Mouse (Mus musculus) midbrain, embryonic 11.5 days (tissue): ENCODE measurements around the gene Mgea5. TPM values are rescaled to one million over a fixed set of nuclear protein-coding genes. Genes with fewer than 3 reads are reported as not detected.

Experiments
- ATAC-seq: fragments of 200-750 bp; cut with Nextera tagmentation; 2 replicates; pipeline ENCODE4 v1.8.0; 2017; ENCODE audit warnings: moderate TSS enrichment, moderate library complexity; ENCODE audit not compliant: low FRiP score
- DNase-seq: peaks from one replicate; pipeline ENCODE4 v3.0.0; 2015; ENCODE audit warnings: low spot score; ENCODE audit errors: missing footprints
- H3K27ac ChIP-seq: fragments of 300-500 bp; sonication (generic); 2 replicates; pipeline ENCODE4 v1.5.1; 2014; ENCODE audit warnings: low read depth, low read length
- H3K27me3 ChIP-seq: fragments of 300-500 bp; sonication (generic); 2 replicates; pipeline ENCODE4 v1.6.1; 2014; ENCODE audit warnings: mild to moderate bottlenecking, low read length, moderate library complexity, mixed read lengths; ENCODE audit not compliant: control insufficient read depth, insufficient read depth
- H3K36me3 ChIP-seq: fragments of 300-500 bp; sonication (generic); 2 replicates; pipeline ENCODE4 v1.6.1; 2014; ENCODE audit warnings: mild to moderate bottlenecking, low read length, moderate library complexity, mixed read lengths; ENCODE audit not compliant: control insufficient read depth, insufficient read depth
- H3K4me1 ChIP-seq: fragments of 300-500 bp; sonication (generic); 2 replicates; pipeline ENCODE4 v1.6.1; 2014; ENCODE audit warnings: low read length; ENCODE audit not compliant: control insufficient read depth, insufficient read depth
- H3K4me2 ChIP-seq: fragments of 300-500 bp; sonication (generic); 2 replicates; pipeline ENCODE4 v1.6.1; 2014; ENCODE audit warnings: mild to moderate bottlenecking, moderate library complexity
- H3K4me3 ChIP-seq: fragments of 300-500 bp; sonication (generic); 2 replicates; pipeline ENCODE4 v1.5.1; 2014; ENCODE audit warnings: low read depth, low read length
- H3K9ac ChIP-seq: fragments of 300-500 bp; sonication (generic); 2 replicates; pipeline ENCODE4 v1.6.1; 2014; ENCODE audit warnings: low read length
- H3K9me3 ChIP-seq: fragments of 300-500 bp; sonication (generic); 2 replicates; pipeline ENCODE4 v1.6.1; 2016; ENCODE audit warnings: low read length; ENCODE audit not compliant: control insufficient read depth
- WGBS: fragments of 180-500 bp; shearing (Covaris S2); extraction: QIAGEN DNeasy Blood & Tissue Kit; methylation state at CpG from one replicate; pipeline ENCODE4 v1.1.7; 2014; 5-methylcytosine and 5-hydroxymethylcytosine counted together
- polyA plus RNA-seq: library from polyadenylated mRNA; unstranded; fragments of >200 nt; fragmentation: Nextera tagmentation; extraction: Ambion mirVana; gene quantifications from 2 replicates; pipeline ENCODE4 v1.2.1, GENCODE M21; 2014

Gene Mgea5
- polyA plus RNA-seq, 1 experiment from 2014 or later, result 68.8 TPM

GRCm38 (mm10) chr19:45734191-45734590 lies 49.4 kb downstream of the Mgea5 start:
- WGBS, result 76% methylated on average over 5 of the region's 5 CpGs
- Histone ChIP-seq H3K4me1 (peaks cover 14% of the 10 kb centered on the region), H3K27ac (no peak overlapping the region), H3K9ac (no peak overlapping the region), H3K9me3 (no peaks in the 10 kb centered on the region), H3K4me3 (no peak overlapping the region), H3K4me2 (no peak overlapping the region), H3K36me3 (no peaks in the 10 kb centered on the region), H3K27me3 (peaks cover 94% of the 10 kb centered on the region)
- ATAC-seq, result no peak
- peak; percentile 84 for DNase-seq

DNA sequence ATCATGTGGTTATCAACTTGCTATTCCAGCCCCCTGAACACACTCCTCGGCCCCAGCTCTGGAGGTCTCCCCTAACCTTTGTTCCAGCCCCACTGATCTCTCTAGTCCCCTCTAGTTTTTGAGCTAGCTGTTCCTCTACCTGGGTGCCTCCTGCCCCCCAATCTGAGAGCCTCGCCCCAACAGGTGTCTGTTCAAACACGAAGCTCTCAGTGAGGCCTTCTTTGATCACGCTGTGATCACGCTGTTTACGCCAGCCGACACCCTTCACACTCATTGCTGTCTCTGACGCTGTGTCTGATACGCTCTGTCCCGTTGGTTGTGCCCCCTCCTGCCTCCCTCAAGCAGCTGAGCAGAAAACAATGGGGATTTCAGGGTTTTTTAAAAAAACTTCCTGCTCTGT lies 50.1 kb downstream of the Mgea5 start:
- Histone ChIP-seq H3K4me2 (no peak overlapping the region), H3K4me3 (no peak overlapping the region), H3K27ac (no peak overlapping the region), H3K9me3 (no peaks in the 10 kb centered on the region), H3K4me1 (peaks cover 14% of the 10 kb centered on the region), H3K27me3 (peaks cover 93% of the 10 kb centered on the region), H3K36me3 (no peaks in the 10 kb centered on the region), H3K9ac (no peak overlapping the region)
- DNase-seq, result peak; percentile 85
- 14% methylated on average over 10 of the region's 10 CpGs for WGBS
- ATAC-seq, result no peak

- no peak overlapping the region for H3K4me2 ChIP-seq
- DNase-seq (peak; percentile 56), ATAC-seq (no peak)
- no peaks in the 10 kb centered on the region for H3K9me3 ChIP-seq
- no peaks in the 10 kb centered on the region for H3K36me3 ChIP-seq
- peaks cover 89% of the 10 kb centered on the region for H3K27me3 ChIP-seq
- H3K9ac ChIP-seq, result no peak overlapping the region
- no peak overlapping the region for H3K27ac ChIP-seq
- peaks cover 2% of the 10 kb centered on the region for H3K4me1 ChIP-seq
- H3K4me3 ChIP-seq, result no peak overlapping the region
- 87% methylated on average over 7 of the region's 7 CpGs for WGBS
Observed at GRCm38 (mm10) chr19:45731658-45732057, 52.0 kb downstream of the Mgea5 start.

DNA sequence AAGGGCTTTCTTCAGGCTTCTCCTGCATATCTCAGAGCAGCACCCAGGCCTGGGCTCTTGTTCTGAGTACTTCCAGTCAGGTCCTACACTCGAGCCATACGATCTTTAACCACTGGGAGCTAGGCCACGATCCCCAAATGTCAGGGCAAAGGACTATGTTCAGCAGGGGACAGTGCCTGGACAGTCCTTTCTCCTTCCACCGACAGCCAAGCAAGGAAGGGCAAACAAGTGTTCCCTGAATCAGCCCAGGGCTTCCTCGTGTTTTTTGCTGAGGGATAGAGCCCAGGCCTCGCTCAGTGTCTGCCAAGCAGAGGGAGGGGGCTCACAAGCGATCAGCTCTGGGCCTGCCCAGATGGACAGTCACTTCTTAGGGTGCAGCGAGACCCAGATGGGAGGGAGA lies 53.6 kb downstream of the Mgea5 start:
- no peaks in the 10 kb centered on the region for H3K36me3 ChIP-seq
- no peak overlapping the region for H3K27ac ChIP-seq
- H3K27me3 ChIP-seq, result peaks cover 86% of the 10 kb centered on the region
- 79% methylated on average over 8 of the region's 8 CpGs for WGBS
- DNase-seq (peak; percentile 67), ATAC-seq (no peak)
- H3K4me3 ChIP-seq, result no peak overlapping the region
- H3K4me2 ChIP-seq, result no peak overlapping the region
- H3K9ac ChIP-seq, result no peak overlapping the region
- no peaks in the 10 kb centered on the region for H3K4me1 ChIP-seq
- H3K9me3 ChIP-seq, result no peaks in the 10 kb centered on the region

GRCm38 (mm10) chr19:45727231-45727630 lies 56.4 kb downstream of the Mgea5 start:
- Histone ChIP-seq H3K27me3 (peaks cover 80% of the 10 kb centered on the region), H3K4me3 (no peak overlapping the region), H3K4me1 (no peaks in the 10 kb centered on the region), H3K36me3 (no peaks in the 10 kb centered on the region), H3K9ac (no peak overlapping the region), H3K4me2 (no peak overlapping the region), H3K27ac (no peak overlapping the region), H3K9me3 (no peaks in the 10 kb centered on the region)
- peak; percentile 72 for DNase-seq
- WGBS, result 77% methylated on average over 10 of the region's 10 CpGs
- no peak for ATAC-seq

GRCm38 (mm10) chr19:45725677-45726277 lies 57.9 kb downstream of the Mgea5 start:
- DNase-seq, result peak; percentile 79
- Histone ChIP-seq H3K27me3 (peaks cover 78% of the 10 kb centered on the region), H3K4me3 (no peak overlapping the region), H3K27ac (no peak overlapping the region), H3K4me2 (no peak overlapping the region), H3K36me3 (no peaks in the 10 kb centered on the region), H3K4me1 (no peaks in the 10 kb centered on the region), H3K9me3 (no peaks in the 10 kb centered on the region), H3K9ac (no peak overlapping the region)
- 53% methylated on average over 14 of the region's 14 CpGs for WGBS
- ATAC-seq, result no peak

DNA sequence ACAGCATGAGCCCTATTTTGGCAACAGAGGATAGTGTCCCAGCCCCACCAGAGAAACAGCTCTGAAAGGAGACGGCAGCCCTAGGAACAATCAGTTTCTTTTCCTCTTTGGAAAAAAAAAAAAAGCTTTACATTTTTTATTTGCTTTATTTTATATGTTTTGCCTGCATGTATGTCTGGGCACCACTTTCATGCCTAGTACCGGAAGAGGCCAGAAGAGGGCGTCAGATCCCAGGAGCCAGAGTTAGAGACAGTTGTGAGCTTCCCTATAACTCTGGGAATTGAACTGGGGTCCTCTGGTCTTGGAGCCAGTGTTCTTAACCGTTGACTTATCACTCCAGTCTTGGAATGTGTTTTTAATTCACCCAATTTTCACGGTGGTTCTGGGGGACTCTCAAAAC lies 61.4 kb downstream of the Mgea5 start:
- Histone ChIP-seq H3K9me3 (no peaks in the 10 kb centered on the region), H3K36me3 (no peaks in the 10 kb centered on the region), H3K4me1 (peaks cover 6% of the 10 kb centered on the region), H3K4me2 (no peak overlapping the region), H3K9ac (no peak overlapping the region), H3K27ac (no peak overlapping the region), H3K27me3 (peaks cover 80% of the 10 kb centered on the region), H3K4me3 (no peak overlapping the region)
- ATAC-seq (no peak), DNase-seq (peak; percentile 82)
- WGBS, result 77% methylated on average over 5 of the region's 5 CpGs

DNA sequence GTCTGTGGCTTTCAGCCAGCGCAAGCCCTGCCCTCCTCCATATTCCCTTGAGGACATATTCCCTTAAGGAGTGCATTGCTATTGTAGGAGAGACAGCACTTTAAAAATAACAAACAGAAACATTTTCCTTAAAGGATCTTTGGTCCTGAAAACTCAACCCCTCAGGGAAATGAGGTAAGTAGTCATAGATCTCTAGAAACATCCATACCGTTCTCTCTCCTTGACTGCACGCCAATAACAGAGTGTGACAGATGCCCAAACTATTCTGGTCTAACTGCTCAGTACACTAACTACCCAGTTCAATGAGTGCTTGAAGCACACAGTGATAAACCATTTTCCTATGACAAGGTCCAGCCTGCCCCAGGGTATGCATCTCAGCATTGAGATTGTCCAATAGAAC lies 65.4 kb downstream of the Mgea5 start:
- Histone ChIP-seq H3K9ac (no peak overlapping the region), H3K4me2 (peak overlapping the region; percentile 32), H3K27me3 (peaks cover 81% of the 10 kb centered on the region), H3K4me3 (no peak overlapping the region), H3K36me3 (no peaks in the 10 kb centered on the region), H3K27ac (no peak overlapping the region), H3K9me3 (no peaks in the 10 kb centered on the region), H3K4me1 (peaks cover 11% of the 10 kb centered on the region)
- no peak for ATAC-seq
- WGBS, result 81% methylated on average over 3 of the region's 3 CpGs
- peak; percentile 84 for DNase-seq

- H3K4me1 ChIP-seq, result peaks cover 11% of the 10 kb centered on the region
- no peaks in the 10 kb centered on the region for H3K36me3 ChIP-seq
- ATAC-seq, result peak; percentile 87
- peaks cover 76% of the 10 kb centered on the region for H3K27me3 ChIP-seq
- H3K9me3 ChIP-seq, result no peaks in the 10 kb centered on the region
- peak; percentile 95 for DNase-seq
- 5% methylated on average over 16 of the region's 16 CpGs for WGBS
- peak overlapping the region; percentile 67; the same call in 1 of the 2 replicates for H3K27ac ChIP-seq
- peak overlapping the region; percentile 32 for H3K4me2 ChIP-seq
- H3K4me3 ChIP-seq, result peak overlapping the region; percentile 17; the same call in 1 of the 2 replicates
- peak overlapping the region; percentile 48; the same call in 1 of the 2 replicates for H3K9ac ChIP-seq
Observed at GRCm38 (mm10) chr19:45717493-45718220, 66.0 kb downstream of the Mgea5 start.
